Mouse (Mus musculus) monocyte, adult 2 months (primary cell): ENCODE data around the gene Cfh.
"Not testable (repeated sequence)": the region's sequence is repeated elsewhere in the genome, so short reads cannot be mapped to it uniquely, and the experiment has no call there.

Source experiments
- DNase-seq, 2 experiments: peaks; one replicate each; pipeline ENCODE4 v3.0.0; 2022; ENCODE audit warnings: low spot score in 2 of 2, low read depth in 1 of 2

The Cfh gene

GRCm38 (mm10) chr1:140183664-140184063 lies at the start of gene Cfh:
Gene Cfh (minus strand): TSS chr1:140183764.
- DNase-seq = not testable (repeated sequence)

- no peak for DNase-seq
Observed at GRCm38 (mm10) chr1:140226673-140227072, 43.1 kb upstream of the Cfh start.

- no peak for DNase-seq
Observed at GRCm38 (mm10) chr1:140225221-140225620, 41.7 kb upstream of the Cfh start.

- no peak for DNase-seq
Observed at GRCm38 (mm10) chr1:140205329-140205728, 21.8 kb upstream of the Cfh start.

- DNase-seq = not testable (repeated sequence)
Observed at GRCm38 (mm10) chr1:140188500-140188899, 4.9 kb upstream of the Cfh start.

GRCm38 (mm10) chr1:140183208-140183607 lies 356 bp downstream of the Cfh start:
- peak; percentile 2 to 5 for DNase-seq

GRCm38 (mm10) chr1:140180125-140180524 lies 3.4 kb downstream of the Cfh start:
- no peak for DNase-seq

GRCm38 (mm10) chr1:140175442-140175841 lies 8.1 kb downstream of the Cfh start:
- no peak for DNase-seq

GRCm38 (mm10) chr1:140171581-140172154 lies 11.9 kb downstream of the Cfh start:
- DNase-seq = no peak

- no peak for DNase-seq
Observed at GRCm38 (mm10) chr1:140158970-140159369, 24.6 kb downstream of the Cfh start.

- DNase-seq = no peak
Observed at GRCm38 (mm10) chr1:140069471-140069870, 114.1 kb downstream of the Cfh start.
